Mouse (Mus musculus) MEL (cell line): ENCODE data around the gene Retnlg. TPM values are rescaled to one million over a fixed set of nuclear protein-coding genes. Genes with fewer than 3 reads are reported as not detected.

Experiments used
- DNase-seq: peaks from one replicate; pipeline ENCODE4 v3.0.0; 2011; ENCODE audit warnings: low read depth, low spot score
- H3K27ac ChIP-seq: 2 replicates; pipeline ENCODE4 v1.5.1; 2012; ENCODE audit warnings: low read depth, mild to moderate bottlenecking, control low read depth, low read length, moderate library complexity; ENCODE audit not compliant: control insufficient read depth
- H3K27me3 ChIP-seq, 2 experiments: fragments of 150-350 bp in 1 of 2; sonication (generic) in 1 of 2; 2 replicates each; pipeline ENCODE4 v1.6.1; 2012; ENCODE audit warnings: low read length in 2 of 2, mild to moderate bottlenecking in 2 of 2, improper control_type of control experiment in 1 of 2, moderate library complexity in 1 of 2; ENCODE audit not compliant: insufficient read depth in 2 of 2, control insufficient read depth in 1 of 2
- H3K36me3 ChIP-seq, 2 experiments: 2 replicates each; pipeline ENCODE4 v1.6.1; 2012 to 2014; ENCODE audit warnings: low read length in 2 of 2, improper control_type of control experiment in 1 of 2, inconsistent platforms in 1 of 2, mild to moderate bottlenecking in 1 of 2; ENCODE audit not compliant: insufficient read depth in 2 of 2, control insufficient read depth in 1 of 2
- H3K4me1 ChIP-seq, 2 experiments: fragments of 150-350 bp in 1 of 2; sonication (generic) in 1 of 2; 2 replicates each; pipeline ENCODE4 v1.6.1; 2012; ENCODE audit warnings: low read length in 2 of 2, improper control_type of control experiment in 1 of 2, mild to moderate bottlenecking in 1 of 2; ENCODE audit not compliant: insufficient read depth in 2 of 2, control insufficient read depth in 1 of 2
- H3K4me3 ChIP-seq, 2 experiments: fragments of 150-350 bp in 1 of 2; sonication (generic) in 1 of 2; 2 replicates each; pipeline ENCODE4 v1.5.1; 2012; ENCODE audit warnings: low read depth in 2 of 2, low read length in 2 of 2, mild to moderate bottlenecking in 2 of 2, moderate library complexity in 2 of 2, control low read depth in 1 of 2, improper control_type of control experiment in 1 of 2; ENCODE audit not compliant: control insufficient read depth in 1 of 2, insufficient read depth in 1 of 2
- H3K79me2 ChIP-seq: 2 replicates; pipeline ENCODE4 v1.6.1; 2012; ENCODE audit warnings: mild to moderate bottlenecking, low read length, moderate library complexity; ENCODE audit not compliant: control insufficient read depth, poor library complexity, insufficient read depth
- H3K9ac ChIP-seq: 2 replicates; pipeline ENCODE4 v1.6.1; 2012; ENCODE audit warnings: low read depth, mild to moderate bottlenecking, control low read depth, low read length, moderate library complexity; ENCODE audit not compliant: control insufficient read depth, poor library complexity, severe bottlenecking
- H3K9me3 ChIP-seq: fragments of 150-350 bp; sonication (generic); replicated peaks from 2 replicates; pipeline ENCODE4 v1.6.1; 2012; ENCODE audit warnings: mild to moderate bottlenecking, low read length, improper control_type of control experiment, moderate library complexity; ENCODE audit not compliant: insufficient read depth
- CTCF ChIP-seq, 3 experiments: IDR thresholded peaks in 2 of 3; conservative IDR thresholded peaks in 1 of 3; 2 replicates each; pipeline ENCODE4 v1.5.1; 2011 to 2012; ENCODE audit warnings: low read length in 3 of 3, low read depth in 2 of 3, mild to moderate bottlenecking in 2 of 3, improper control_type of control experiment in 1 of 3, inconsistent platforms in 1 of 3, mixed read lengths in 1 of 3, moderate library complexity in 1 of 3; ENCODE audit not compliant: control insufficient read depth in 1 of 3, insufficient read depth in 1 of 3, poor library complexity in 1 of 3, severe bottlenecking in 1 of 3
- ELF1 ChIP-seq: IDR thresholded peaks from 2 replicates; pipeline ENCODE4 v1.6.1; 2014; ENCODE audit warnings: low read depth, mild to moderate bottlenecking, inconsistent platforms, low read length, improper control_type of control experiment, moderate library complexity
- EP300 ChIP-seq, 2 experiments: IDR thresholded peaks; 2 replicates each; pipeline ENCODE4 v1.6.1; 2011; ENCODE audit warnings: improper control_type of control experiment in 2 of 2, low read length in 2 of 2, low read depth in 1 of 2, mild to moderate bottlenecking in 1 of 2
- GATA1 ChIP-seq: IDR thresholded peaks from 2 replicates; pipeline ENCODE4 v1.6.1; 2011; ENCODE audit warnings: low read depth, low read length, improper control_type of control experiment
- HCFC1 ChIP-seq: IDR thresholded peaks from 2 replicates; pipeline ENCODE4 v1.6.1; 2012; ENCODE audit warnings: low read depth, mild to moderate bottlenecking, inconsistent platforms, low read length, improper control_type of control experiment, moderate library complexity
- MAX ChIP-seq: IDR thresholded peaks from 2 replicates; pipeline ENCODE4 v1.6.1; 2011; ENCODE audit warnings: low read length, improper control_type of control experiment
- MAZ ChIP-seq: IDR thresholded peaks from 2 replicates; pipeline ENCODE4 v1.6.1; 2012; ENCODE audit warnings: low read depth, mild to moderate bottlenecking, inconsistent platforms, low read length, improper control_type of control experiment
- MEF2A ChIP-seq: IDR thresholded peaks from 2 replicates; pipeline ENCODE4 v1.6.1; 2014; ENCODE audit warnings: low read depth, mild to moderate bottlenecking, inconsistent platforms, low read length, improper control_type of control experiment; ENCODE audit not compliant: poor library complexity, insufficient replicate concordance, severe bottlenecking; ENCODE audit errors: extremely low read depth
- MYC ChIP-seq: IDR thresholded peaks from 2 replicates; pipeline ENCODE4 v1.6.1; 2011; ENCODE audit warnings: low read depth, mild to moderate bottlenecking, low read length, improper control_type of control experiment, moderate library complexity
- NELFE ChIP-seq: IDR thresholded peaks from 2 replicates; pipeline ENCODE4 v1.6.1; 2011; ENCODE audit warnings: low read depth, low read length, improper control_type of control experiment
- TAL1 ChIP-seq: IDR thresholded peaks from 2 replicates; pipeline ENCODE4 v1.6.1; 2012; ENCODE audit warnings: mild to moderate bottlenecking, inconsistent platforms, low read length, moderate library complexity, mixed read lengths
- TBP ChIP-seq: IDR thresholded peaks from 2 replicates; pipeline ENCODE4 v1.8.0; 2011; ENCODE audit warnings: low read depth, low read length, improper control_type of control experiment
- TCF12 ChIP-seq: IDR thresholded peaks from 2 replicates; pipeline ENCODE4 v1.6.1; 2014; ENCODE audit warnings: low read depth, mild to moderate bottlenecking, inconsistent platforms, low read length, improper control_type of control experiment, moderate library complexity
- UBTF ChIP-seq: IDR thresholded peaks from 2 replicates; pipeline ENCODE4 v1.6.1; 2012; ENCODE audit warnings: low read depth, mild to moderate bottlenecking, inconsistent platforms, low read length, improper control_type of control experiment, moderate library complexity, borderline replicate concordance; ENCODE audit not compliant: insufficient read depth
- ZC3H11A ChIP-seq: IDR thresholded peaks from 2 replicates; pipeline ENCODE4 v1.6.1; 2012; ENCODE audit warnings: low read depth, mild to moderate bottlenecking, inconsistent platforms, low read length, improper control_type of control experiment
- ZKSCAN1 ChIP-seq: IDR thresholded peaks from 2 replicates; pipeline ENCODE4 v1.6.1; 2012; ENCODE audit warnings: low read depth, mild to moderate bottlenecking, inconsistent platforms, low read length, improper control_type of control experiment, moderate library complexity
- ZMIZ1 ChIP-seq: IDR thresholded peaks from 2 replicates; pipeline ENCODE4 v1.6.1; 2012; ENCODE audit warnings: low read depth, mild to moderate bottlenecking, inconsistent platforms, low read length, improper control_type of control experiment, moderate library complexity
- ZNF384 ChIP-seq: IDR thresholded peaks from 2 replicates; pipeline ENCODE4 v1.6.1; 2012; ENCODE audit warnings: low read depth, mild to moderate bottlenecking, inconsistent platforms, low read length, improper control_type of control experiment
- polyA plus RNA-seq, 2 experiments: library from polyadenylated mRNA; stranded (reverse) in 1 of 2; unstranded in 1 of 2; fragments of >175 nt in 1 of 2; fragments of >200 nt in 1 of 2; gene quantifications; 2 replicates each; pipeline versions ENCODE4 v1.2.1 to v1.2.4; 2012; ENCODE audit warnings: low replicate concordance in 2 of 2, low read depth in 1 of 2; ENCODE audit not compliant: insufficient read length in 2 of 2, insufficient read depth in 1 of 2, missing spikeins in 1 of 2
- total RNA-seq: library from RNA; depleted of rRNA; stranded (reverse); fragments of 300-350 nt; gene quantifications from 2 replicates; pipeline ENCODE4 v1.2.3, GENCODE M21; 2012; rRNA removed

Gene Retnlg
- total RNA-seq (not detected in 2 replicates), polyA plus RNA-seq (not detected)

DNA sequence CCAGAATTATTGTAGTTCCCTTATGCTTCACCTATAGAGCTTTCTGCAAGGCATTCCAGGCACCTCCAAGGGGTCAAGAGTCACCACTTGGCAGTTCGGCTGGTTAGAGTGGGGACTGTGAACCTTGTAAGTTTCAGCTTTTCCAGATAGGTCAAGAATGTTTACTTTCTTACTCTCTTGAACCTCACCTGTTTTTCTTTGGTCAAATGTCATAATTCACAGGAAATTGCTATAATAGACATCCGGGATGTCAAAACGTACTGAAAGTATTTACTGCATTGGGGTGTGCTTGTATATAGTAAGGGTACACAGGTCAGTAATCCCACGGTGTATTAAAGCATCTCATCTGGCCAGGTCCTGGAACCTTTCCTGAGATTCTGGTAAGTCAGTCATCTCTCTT, at the start of gene Retnlg:
Retnlg (plus strand) TSS at position 301 of the 400 bp plus-strand sequence.
- Histone ChIP-seq H3K27me3 (no peaks in the 10 kb centered on the region), H3K4me1 (no peaks in the 10 kb centered on the region; a peak in 1 of 4 replicates), H3K27ac (no peak within 1 kb of the TSS), H3K79me2 (no peaks in the 10 kb centered on the region), H3K9me3 (no peaks in the 10 kb centered on the region), H3K36me3 (peaks cover 0 to 5% of the 10 kb centered on the region in 2 experiments; a peak in 2 of 4 replicates)
- DNase-seq = no peak
- TF ChIP-seq MYC = no peak
- TF ChIP-seq MAZ = no peak
- no peak for TF ChIP-seq TBP
- TF ChIP-seq, all 39 proteins: peak for 0
- H3K4me3 ChIP-seq = no peak within 1 kb of the TSS
- H3K9ac ChIP-seq = no peak within 1 kb of the TSS

DNA sequence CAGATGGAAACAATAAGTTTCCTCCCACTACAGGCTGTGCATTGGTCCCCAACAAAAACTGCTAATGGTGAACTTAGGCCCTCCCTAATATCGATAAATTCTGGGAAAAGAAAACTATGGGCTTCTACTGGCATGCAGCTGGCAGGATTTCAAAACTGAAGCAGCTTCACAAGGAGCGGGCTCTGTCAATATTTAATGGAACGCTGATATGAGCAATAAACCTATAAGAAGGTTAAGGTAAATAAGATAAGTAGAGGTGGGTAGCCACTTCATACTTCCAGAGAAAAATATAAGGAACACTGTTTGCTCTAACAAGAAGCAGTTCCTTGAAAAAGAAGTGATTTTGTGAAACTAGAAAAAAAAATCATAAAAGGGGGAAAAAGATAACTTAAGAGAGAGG, 45.9 kb upstream of the Retnlg start:
- no peaks in the 10 kb centered on the region for H3K79me2 ChIP-seq
- H3K4me1 ChIP-seq = no peaks in the 10 kb centered on the region
- no peaks in the 10 kb centered on the region for H3K9me3 ChIP-seq
- no peak overlapping the region for H3K27ac ChIP-seq
- DNase-seq = no peak
- H3K27me3 ChIP-seq = no peaks in the 10 kb centered on the region
- no peaks in the 10 kb centered on the region for H3K36me3 ChIP-seq
- no peak overlapping the region for H3K4me3 ChIP-seq
- H3K9ac ChIP-seq = no peak overlapping the region
- TF ChIP-seq CTCF (IDR thresholded peaks at IDR 0.05 in 2 of 3, conservative IDR thresholded peaks at IDR 0.05 in 1 of 3; ENCODE audit: control insufficient read depth in 1 of 3, insufficient read depth in 1 of 3, low read depth in 2 of 3, low read length in 3 of 3, poor library complexity in 1 of 3, severe bottlenecking in 1 of 3) = no peak
- no peak for TF ChIP-seq ZNF384
- no peak for TF ChIP-seq GATA1
- no peak for TF ChIP-seq ZKSCAN1
- TF ChIP-seq TCF12 = no peak
- TF ChIP-seq TAL1 = no peak
- TF ChIP-seq EP300 (IDR thresholded peaks at IDR 0.05; ENCODE audit: low read depth in 1 of 2, low read length in 2 of 2) = no peak
- no peak for TF ChIP-seq ZC3H11A
- TF ChIP-seq HCFC1 = no peak
- no peak for TF ChIP-seq MAX
- TF ChIP-seq UBTF = no peak
- no peak for TF ChIP-seq MEF2A
- no peak for TF ChIP-seq ZMIZ1
- TF ChIP-seq ELF1 = no peak
- TF ChIP-seq NELFE = no peak
- TF ChIP-seq, all 39 proteins: peak for 0
